Mouse (Mus musculus): ENCODE results near the gene Tenm2.

The Tenm2 gene

GRCm38 (mm10) chr11:37235914-37236600, at the start of gene Tenm2:
Gene Tenm2 (minus strand): TSS chr11:37235964.
- in situ Hi-C loops (cut with MboI, MseI): no loop called here

GRCm38 (mm10) chr11:37285186-37285585, 49.4 kb upstream of the Tenm2 start:
- in situ Hi-C loops (cut with MboI, MseI): no loop called here

- in situ Hi-C loops (cut with MboI, MseI): no loop called here
Observed at GRCm38 (mm10) chr11:37248796-37249195, 13.0 kb upstream of the Tenm2 start.

- in situ Hi-C loops (cut with MboI, MseI): no loop called here
Observed at GRCm38 (mm10) chr11:37237096-37237725, 1.4 kb upstream of the Tenm2 start.

- in situ Hi-C loops (cut with MboI, MseI): no loop called here
Observed at GRCm38 (mm10) chr11:37236601-37237083, 878 bp upstream of the Tenm2 start.

GRCm38 (mm10) chr11:37235021-37235795, 556 bp downstream of the Tenm2 start:
- in situ Hi-C loops (cut with MboI, MseI): no loop called here

- in situ Hi-C loops (cut with MboI, MseI): no loop called here
Observed at GRCm38 (mm10) chr11:37227404-37227803, 8.4 kb downstream of the Tenm2 start.

GRCm38 (mm10) chr11:37226943-37227342, 8.8 kb downstream of the Tenm2 start:
- in situ Hi-C loops (cut with MboI, MseI): no loop called here

- in situ Hi-C loops (cut with MboI, MseI): no loop called here
Observed at GRCm38 (mm10) chr11:37222737-37223136, 13.0 kb downstream of the Tenm2 start.

- in situ Hi-C loops (cut with MboI, MseI): no loop called here
Observed at GRCm38 (mm10) chr11:37222056-37222455, 13.7 kb downstream of the Tenm2 start.

GRCm38 (mm10) chr11:37220921-37221320, 14.8 kb downstream of the Tenm2 start:
- in situ Hi-C loops (cut with MboI, MseI): no loop called here

GRCm38 (mm10) chr11:37186132-37186531, 49.6 kb downstream of the Tenm2 start:
- in situ Hi-C loops (cut with MboI, MseI): no loop called here

- in situ Hi-C loops (cut with MboI, MseI): no loop called here
Observed at GRCm38 (mm10) chr11:37177426-37177825, 58.3 kb downstream of the Tenm2 start.

- in situ Hi-C loops (cut with MboI, MseI): no loop called here
Observed at GRCm38 (mm10) chr11:37153933-37154880, 81.6 kb downstream of the Tenm2 start.

GRCm38 (mm10) chr11:37153382-37153781, 82.4 kb downstream of the Tenm2 start:
- in situ Hi-C loops (cut with MboI, MseI): no loop called here

GRCm38 (mm10) chr11:37150011-37150410, 85.8 kb downstream of the Tenm2 start:
- in situ Hi-C loops (cut with MboI, MseI): no loop called here

- in situ Hi-C loops (cut with MboI, MseI): no loop called here
Observed at GRCm38 (mm10) chr11:37143996-37144395, 91.8 kb downstream of the Tenm2 start.

- in situ Hi-C loops (cut with MboI, MseI): no loop called here
Observed at GRCm38 (mm10) chr11:37143478-37143877, 92.3 kb downstream of the Tenm2 start.

- in situ Hi-C loops (cut with MboI, MseI): no loop called here
Observed at GRCm38 (mm10) chr11:37128893-37129292, 106.9 kb downstream of the Tenm2 start.

- in situ Hi-C loops (cut with MboI, MseI): no loop called here
Observed at GRCm38 (mm10) chr11:37118058-37118457, 117.7 kb downstream of the Tenm2 start.

GRCm38 (mm10) chr11:37115188-37115587, 120.6 kb downstream of the Tenm2 start:
- in situ Hi-C loops (cut with MboI, MseI): no loop called here

Measured in T-helper 17 cell (primary cell).